Mouse (Mus musculus) heart, postnatal 14 days (tissue): ENCODE results near the gene Otud7a. TPM values are rescaled to one million over a fixed set of nuclear protein-coding genes. Genes with fewer than 3 reads are reported as not detected.
A peak's percentile ranks its signal among the peaks of the same experiment; 100 is the strongest.

Experiments
- DNase-seq, 2 experiments: peaks; one replicate each; pipeline ENCODE4 v3.0.0; 2021 to 2022
- intact Hi-C: fragments of 180-260 bp; cut with DNase I; formaldehyde crosslinking; loops from one replicate; pipeline ENCODE4 v1.15.1; 2025
- total RNA-seq, 2 experiments: library from RNA; stranded (reverse); gene quantifications; 2 replicates each; pipeline ENCODE4 v1.2.3; 2021

The Otud7a gene
- total RNA-seq, 2 experiments from 2014 or later: not detected

- DNase-seq: peak in 1 of 2 experiments; percentile 9
- intact Hi-C loops: no loop called here
These were observed 313.8 kb downstream of the Otud7a start for GRCm38 (mm10) chr7:63758240-63758826.

DNA sequence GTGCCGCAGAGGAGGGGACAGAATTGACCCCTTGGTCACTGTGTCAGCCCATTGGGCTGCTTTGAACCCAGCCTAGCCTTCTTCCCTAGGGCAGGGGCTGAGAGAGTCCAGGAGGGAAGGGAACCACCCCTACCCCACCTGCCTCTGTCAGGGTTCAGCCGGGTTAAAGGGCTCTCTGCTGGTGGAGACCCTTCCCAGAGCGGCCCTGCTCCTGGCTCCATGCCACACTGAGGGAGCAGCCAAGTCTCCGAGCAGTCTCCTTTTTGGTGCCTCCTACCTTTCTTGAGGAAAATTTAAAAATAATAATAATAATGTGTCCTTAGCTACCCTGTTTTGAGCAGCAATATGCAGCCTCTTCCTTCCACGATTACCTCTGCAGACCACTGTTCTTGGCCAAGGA lies 315.1 kb downstream of the Otud7a start:
- intact Hi-C loops: no loop called here
- no peak for DNase-seq

DNA sequence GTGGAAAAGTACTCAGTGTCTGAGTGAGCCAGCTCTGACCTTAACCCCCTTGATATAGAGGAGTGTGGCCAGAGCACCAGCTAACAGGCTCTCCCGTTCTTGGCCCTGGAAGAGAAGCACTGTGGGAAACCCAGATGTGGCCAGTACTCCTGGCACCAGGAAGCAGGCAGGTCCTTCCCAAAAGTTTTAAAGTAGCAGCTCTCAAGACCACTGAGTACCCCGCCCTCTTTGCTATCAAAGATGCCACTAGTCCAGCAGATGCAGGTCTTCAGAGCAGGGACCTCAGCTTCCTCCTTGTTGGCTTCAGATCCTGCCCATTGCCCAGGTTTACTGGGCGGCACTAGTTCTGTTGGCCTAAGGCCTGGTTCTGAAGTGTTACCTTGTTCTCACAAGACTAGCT lies 318.0 kb downstream of the Otud7a start:
- intact Hi-C loops: no loop called here
- DNase-seq: no peak

DNA sequence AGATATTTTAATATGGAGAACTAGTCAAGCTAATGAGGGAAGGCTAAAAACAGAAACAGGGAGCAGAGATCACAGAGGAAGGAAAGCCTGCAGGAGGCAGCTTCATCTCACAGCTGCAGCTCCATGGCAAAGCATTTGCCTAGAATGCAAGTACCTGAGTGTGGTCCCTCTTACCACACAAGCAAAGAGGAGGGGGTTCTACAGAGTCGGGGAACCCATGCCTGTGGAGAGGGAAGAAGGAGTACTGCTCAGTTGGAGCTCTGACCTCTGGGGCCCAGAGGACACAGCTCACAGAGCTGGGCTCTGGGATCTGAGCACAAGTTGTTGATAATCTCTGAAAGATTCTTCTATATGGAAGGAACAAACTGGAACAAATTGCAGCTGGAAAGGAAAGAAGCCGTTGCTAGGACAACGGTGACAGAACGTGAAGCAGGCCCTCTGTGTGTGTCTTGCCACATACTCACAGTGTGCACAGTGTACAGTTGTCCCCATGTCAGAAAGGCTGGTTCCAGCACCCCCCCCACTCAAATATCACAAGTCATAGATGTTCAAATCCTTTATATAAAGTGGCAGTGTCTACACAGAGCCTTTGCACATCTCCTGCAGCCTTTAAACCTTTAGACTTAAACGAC lies 324.0 kb downstream of the Otud7a start:
- no peak for DNase-seq
- intact Hi-C loops: no loop called here

GRCm38 (mm10) chr7:63773268-63773667 lies 328.7 kb downstream of the Otud7a start:
- intact Hi-C loops: no loop called here

DNA sequence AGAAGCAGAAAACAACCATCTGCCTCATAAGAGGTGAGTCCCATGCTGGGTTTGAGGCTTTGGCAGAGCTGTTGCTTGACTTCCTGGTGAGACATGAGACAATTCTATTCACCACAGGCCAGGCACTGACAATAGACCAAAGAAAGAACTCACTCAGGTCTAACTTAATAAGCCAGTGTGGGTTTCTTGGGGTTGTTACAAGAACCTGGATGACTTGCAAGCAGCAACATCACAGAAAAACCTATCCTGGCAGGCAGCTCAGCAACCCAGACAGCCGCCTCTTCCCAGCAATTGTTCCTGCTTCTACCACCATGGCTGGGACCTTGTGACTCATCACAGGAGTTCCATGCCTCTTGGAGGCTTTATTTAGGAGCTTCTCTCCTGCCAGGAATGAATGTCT lies 329.7 kb downstream of the Otud7a start:
- DNase-seq: no peak
- intact Hi-C loops: loop anchor here (2.0 kb wide), 1 partner anchor 17 kb away; no protein-coding TSS in a partner anchor

More at GRCm38 (mm10) chr7:63773268-63773667, 328.7 kb downstream of the Otud7a start:
- no peak for DNase-seq

- intact Hi-C loops: no loop called here
- no peak for DNase-seq
These were observed 332.8 kb downstream of the Otud7a start for GRCm38 (mm10) chr7:63777328-63777727.

DNA sequence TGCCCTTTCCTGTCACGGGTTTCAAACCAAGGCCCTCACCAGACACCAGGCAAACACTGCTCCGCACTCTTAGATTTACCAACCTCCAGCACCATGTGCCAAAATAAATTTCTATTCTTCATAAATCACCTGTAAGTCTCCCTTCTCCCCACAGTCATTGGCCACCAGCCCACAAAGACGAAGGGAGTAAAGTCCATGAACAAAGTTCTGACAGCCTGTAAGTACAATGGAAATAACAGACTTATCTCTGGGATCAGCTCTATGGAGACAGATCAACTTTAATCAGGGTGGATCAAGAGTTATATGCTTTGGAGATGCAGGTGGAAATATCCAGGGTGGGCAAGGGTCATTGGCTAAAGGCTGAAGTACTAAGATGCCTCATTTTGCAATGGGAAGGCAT lies 336.3 kb downstream of the Otud7a start:
- intact Hi-C loops: no loop called here
- no peak for DNase-seq

DNA sequence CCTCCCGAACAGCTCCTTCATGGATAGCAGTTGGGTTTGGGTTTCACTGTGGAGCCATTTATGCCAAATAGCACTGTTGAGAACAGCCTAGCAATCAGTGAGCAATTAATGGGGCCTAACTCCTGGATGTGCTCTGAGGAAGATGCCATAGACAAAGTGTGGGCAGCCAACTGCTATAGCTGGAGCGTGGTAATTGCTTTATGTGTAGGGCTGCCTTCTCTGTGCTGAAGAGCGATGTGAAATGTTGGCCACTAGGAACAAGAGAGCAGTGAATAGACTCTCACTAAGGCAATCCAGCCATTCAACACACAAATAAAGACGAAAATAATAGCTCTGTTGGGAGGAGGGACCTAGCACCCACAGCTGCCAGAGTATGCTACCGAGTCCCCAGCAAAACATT lies 345.2 kb downstream of the Otud7a start:
- no peak for DNase-seq
- intact Hi-C loops: loop anchor here (2.0 kb wide), 1 partner anchor 15 kb away; no protein-coding TSS in a partner anchor

GRCm38 (mm10) chr7:63796001-63796632 lies 351.6 kb downstream of the Otud7a start:
- intact Hi-C loops: no loop called here

GRCm38 (mm10) chr7:63798446-63798845 lies 353.9 kb downstream of the Otud7a start:
- intact Hi-C loops: no loop called here
- no peak for DNase-seq

More at GRCm38 (mm10) chr7:63796001-63796632, 351.6 kb downstream of the Otud7a start:
- no peak for DNase-seq

DNA sequence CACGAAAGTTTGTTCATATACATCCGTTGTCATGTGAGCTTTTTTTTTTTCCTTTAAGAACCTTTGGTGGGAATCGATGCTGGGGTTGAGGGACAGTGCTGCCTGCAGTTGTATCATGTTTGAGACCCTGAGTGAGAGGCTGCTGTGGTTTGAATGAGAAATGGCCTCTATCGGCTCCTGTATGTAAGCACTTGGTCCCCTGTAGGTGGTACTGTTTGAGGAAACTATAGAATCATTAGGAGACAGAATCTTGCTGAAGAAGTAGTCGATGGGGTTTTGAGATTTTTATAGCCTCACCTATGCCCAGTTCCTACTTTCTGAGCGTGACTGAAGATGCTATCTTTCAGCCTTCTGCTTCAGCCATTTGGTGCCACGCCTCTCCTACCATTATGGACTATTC lies 354.8 kb downstream of the Otud7a start:
- intact Hi-C loops: no loop called here
- DNase-seq: no peak

DNA sequence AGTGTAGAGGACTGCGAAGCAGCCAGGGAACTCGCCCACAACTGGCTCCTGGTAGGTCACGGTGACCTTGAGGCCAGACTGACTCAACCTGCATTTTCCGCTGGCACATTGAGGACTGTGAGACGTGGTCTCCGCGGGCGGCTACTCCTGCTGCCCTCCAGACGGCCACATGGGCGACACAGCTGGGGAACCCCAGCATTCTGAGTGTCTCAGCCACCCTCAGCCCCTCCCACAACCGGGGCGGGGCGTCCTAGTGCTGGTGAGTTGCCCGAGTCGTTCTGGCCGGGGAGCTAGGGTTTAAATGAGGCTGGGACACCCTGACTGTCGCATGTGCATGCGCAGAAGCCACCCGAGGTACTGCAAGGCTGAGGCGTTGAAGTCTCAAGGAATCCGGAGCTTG lies 358.2 kb downstream of the Otud7a start:
- intact Hi-C loops: no loop called here
- peak; percentile 64 to 66 for DNase-seq

Other genes with a start within 250 kb of the Otud7a start
- not detected for gene Chrna7, start 232.2 kb upstream of the Otud7a start, total RNA-seq